Mouse (Mus musculus) midbrain, embryonic 13.5 days (tissue): Measurements from ENCODE around the gene Fam32a. TPM values are rescaled to one million over a fixed set of nuclear protein-coding genes. Genes with fewer than 3 reads are reported as not detected.

ENCODE experiments used
- ATAC-seq: fragments of 200-750 bp; cut with Nextera tagmentation; 2 replicates; pipeline ENCODE4 v1.8.0; 2017; ENCODE audit warnings: mild to moderate bottlenecking, moderate TSS enrichment, moderate library complexity
- H3K27ac ChIP-seq: fragments of 300-500 bp; sonication (generic); 2 replicates; pipeline ENCODE4 v1.5.1; 2015; ENCODE audit warnings: inconsistent platforms, mild to moderate bottlenecking, moderate library complexity
- H3K27me3 ChIP-seq: fragments of 300-500 bp; sonication (generic); 2 replicates; pipeline ENCODE4 v1.6.1; 2015; ENCODE audit warnings: mild to moderate bottlenecking, inconsistent platforms
- H3K36me3 ChIP-seq: fragments of 300-500 bp; sonication (generic); 2 replicates; pipeline ENCODE4 v1.6.1; 2015; ENCODE audit warnings: mild to moderate bottlenecking, inconsistent platforms
- H3K4me1 ChIP-seq: fragments of 300-500 bp; sonication (generic); replicated peaks from 2 replicates; pipeline ENCODE4 v1.6.1; 2015; ENCODE audit warnings: inconsistent platforms
- H3K4me2 ChIP-seq: fragments of 300-500 bp; sonication (generic); replicated peaks from 2 replicates; pipeline ENCODE4 v1.6.1; 2015; ENCODE audit warnings: moderate library complexity, mild to moderate bottlenecking, inconsistent platforms
- H3K4me3 ChIP-seq: fragments of 300-500 bp; sonication (generic); replicated peaks from 2 replicates; pipeline ENCODE4 v1.5.1; 2015; ENCODE audit warnings: mild to moderate bottlenecking, inconsistent platforms
- H3K9ac ChIP-seq: fragments of 300-500 bp; sonication (generic); replicated peaks from 2 replicates; pipeline ENCODE4 v1.6.1; 2015; ENCODE audit warnings: mild to moderate bottlenecking, inconsistent platforms
- H3K9me3 ChIP-seq: fragments of 300-500 bp; sonication (generic); 2 replicates; pipeline ENCODE4 v1.6.1; 2016; ENCODE audit warnings: mild to moderate bottlenecking, inconsistent platforms
- WGBS: fragments of 180-500 bp; shearing (Covaris S2); methylation state at CpG from one replicate; pipeline ENCODE4 v1.1.7; 2015; 5-methylcytosine and 5-hydroxymethylcytosine counted together
- polyA plus RNA-seq: library from polyadenylated mRNA; unstranded; fragments of >200 nt; fragmentation: Nextera tagmentation; extraction: Ambion mirVana; gene quantifications from 2 replicates; pipeline ENCODE4 v1.2.1, GENCODE M21; 2015

The Fam32a gene
- polyA plus RNA-seq, 1 experiment from 2014 or later, result 116 TPM

DNA sequence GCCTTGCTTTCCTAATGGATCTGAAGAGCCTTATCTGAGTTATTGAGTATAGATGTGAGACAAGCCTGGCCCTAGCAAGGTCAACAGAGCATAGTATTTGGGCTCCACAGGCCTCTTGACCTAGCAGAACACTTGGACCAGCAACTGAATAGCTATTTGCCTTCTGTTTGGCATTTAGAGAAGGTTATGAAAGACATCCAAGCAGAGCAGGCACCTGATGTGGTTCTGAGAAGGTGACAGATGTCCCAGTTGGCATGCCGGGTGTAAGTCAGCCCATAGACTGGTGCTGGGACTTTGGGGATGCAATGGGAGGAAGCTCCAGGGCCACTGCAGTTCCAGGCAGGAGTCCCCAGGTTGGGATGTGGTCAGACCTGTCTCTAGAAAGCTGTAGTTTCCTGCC, 22.7 kb downstream of the Fam32a start:
- no peak overlapping the region; the same call in 1 of the 2 replicates for H3K9ac ChIP-seq
- no peak for ATAC-seq
- H3K4me3 ChIP-seq, result 0 out of 2 replicates have a peak overlapping the region, but pooled peaks have one; percentile 4
- no peak overlapping the region for H3K27ac ChIP-seq
- no peaks in the 10 kb centered on the region for H3K27me3 ChIP-seq
- H3K36me3 ChIP-seq, result peaks cover 30% of the 10 kb centered on the region
- peaks cover 26% of the 10 kb centered on the region for H3K4me1 ChIP-seq
- no peak overlapping the region for H3K4me2 ChIP-seq
- 95% methylated on average over 1 of the region's 1 CpGs for WGBS
- H3K9me3 ChIP-seq, result no peaks in the 10 kb centered on the region

DNA sequence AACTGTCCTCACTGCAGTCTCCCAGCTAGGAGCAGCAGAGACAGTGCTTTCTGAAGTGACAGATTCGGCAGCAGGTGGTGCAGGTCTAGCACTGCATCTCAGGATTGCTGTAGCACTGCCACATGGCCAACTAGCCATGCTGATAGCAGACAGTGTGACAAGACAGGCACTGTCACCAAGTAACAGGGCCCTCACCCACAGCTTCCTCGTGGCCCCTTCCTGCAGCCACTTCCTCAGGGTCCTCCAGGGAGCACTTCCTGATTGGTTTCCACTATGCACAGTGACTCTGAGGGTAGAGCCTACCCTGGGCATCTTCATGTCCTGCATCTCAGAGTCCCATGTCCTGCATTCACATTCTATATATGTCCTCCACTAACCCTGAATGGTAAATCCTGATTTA, 25.1 kb downstream of the Fam32a start:
- Histone ChIP-seq H3K4me3 (no peak overlapping the region), H3K9ac (no peak overlapping the region), H3K27me3 (no peaks in the 10 kb centered on the region), H3K4me2 (no peak overlapping the region), H3K36me3 (peaks cover 46% of the 10 kb centered on the region), H3K4me1 (peaks cover 21% of the 10 kb centered on the region), H3K27ac (no peak overlapping the region), H3K9me3 (no peaks in the 10 kb centered on the region)
- no peak for ATAC-seq
- 94% methylated on average over 2 of the region's 2 CpGs for WGBS

DNA sequence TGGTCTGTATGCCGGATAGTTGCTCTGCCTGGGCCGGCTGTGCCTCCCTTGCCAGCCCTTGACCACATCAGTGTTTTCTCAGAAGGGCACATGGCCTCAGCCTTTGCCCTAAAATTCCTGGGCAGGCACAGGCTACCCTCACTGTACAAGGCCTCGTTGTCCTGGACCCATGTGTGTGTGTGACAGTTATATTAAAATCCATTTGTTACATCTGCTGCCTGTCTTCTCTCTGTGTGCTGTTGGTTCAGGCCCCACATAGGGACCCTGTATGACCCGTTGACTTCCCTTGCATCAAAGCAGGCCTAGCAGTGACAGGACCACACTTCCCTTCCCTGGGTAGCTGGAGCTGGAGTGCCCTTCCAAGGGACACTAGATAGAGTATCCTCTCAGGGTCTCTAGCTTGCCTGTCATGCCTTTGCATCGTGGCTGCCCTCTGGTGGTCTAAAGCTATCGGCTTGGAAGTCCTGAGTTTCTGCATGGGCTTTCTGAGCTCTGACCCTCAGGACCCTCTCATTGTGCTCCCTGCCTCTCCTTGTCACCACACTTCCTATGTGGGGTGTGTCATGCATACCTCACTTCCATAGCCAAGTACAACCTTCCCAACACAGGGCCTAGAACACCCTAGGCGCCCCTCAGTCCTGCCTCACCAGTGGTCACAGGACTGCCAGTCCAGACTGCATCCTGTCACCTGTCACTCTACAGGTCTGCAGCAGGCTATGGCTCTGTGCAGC, 37.8 kb downstream of the Fam32a start:
- Histone ChIP-seq H3K36me3 (peaks cover 44% of the 10 kb centered on the region), H3K27me3 (no peaks in the 10 kb centered on the region), H3K4me2 (no peak overlapping the region), H3K9me3 (no peaks in the 10 kb centered on the region), H3K4me3 (no peak overlapping the region), H3K4me1 (no peaks in the 10 kb centered on the region), H3K27ac (no peak overlapping the region), H3K9ac (no peak overlapping the region)
- 51% methylated on average over 7 of the region's 7 CpGs for WGBS
- peak; percentile 35; the same call in 1 of the 2 replicates for ATAC-seq

DNA sequence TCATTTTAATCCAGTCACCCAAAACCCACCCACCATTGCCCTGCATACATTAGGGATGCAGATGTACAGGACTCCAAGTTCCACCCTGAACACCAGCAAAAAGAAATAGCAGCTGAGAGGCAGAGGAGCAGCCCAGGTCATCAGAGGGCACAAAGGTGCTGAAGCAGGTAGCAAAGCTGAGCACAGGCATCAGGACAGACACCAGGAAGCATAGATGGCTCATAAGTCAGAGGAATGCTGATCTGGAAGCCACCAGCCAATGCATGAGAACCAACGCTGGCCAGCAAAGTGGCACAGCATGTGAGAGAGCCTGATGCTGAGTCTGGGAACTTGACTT, 38.3 kb downstream of the Fam32a start:
- ATAC-seq, result no peak
- 93% methylated on average over 1 of the region's 1 CpGs for WGBS
- no peak overlapping the region for H3K4me3 ChIP-seq

DNA sequence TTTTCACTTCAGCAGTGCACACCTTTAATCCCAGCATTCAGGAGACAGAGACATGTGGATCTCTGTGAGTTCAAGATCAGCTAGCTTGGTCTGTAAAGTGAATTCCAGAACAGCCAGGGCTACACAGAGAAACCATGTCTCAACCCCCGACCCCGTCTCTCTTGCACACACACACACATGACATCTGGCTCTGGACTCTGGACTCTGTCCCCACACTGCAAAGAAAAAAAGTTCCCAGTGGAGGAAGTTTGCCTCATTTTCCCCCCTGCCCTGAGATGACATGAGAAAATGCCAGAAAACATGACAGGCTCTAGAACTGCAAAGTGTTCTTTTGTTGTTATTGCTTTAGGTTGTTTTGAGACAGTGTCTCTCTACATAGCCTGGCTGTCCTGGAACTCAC, 40.3 kb downstream of the Fam32a start:
- ATAC-seq, result no peak
- H3K9me3 ChIP-seq, result no peaks in the 10 kb centered on the region
- H3K36me3 ChIP-seq, result peaks cover 18% of the 10 kb centered on the region
- H3K9ac ChIP-seq, result no peak overlapping the region
- no peaks in the 10 kb centered on the region for H3K4me1 ChIP-seq
- H3K4me2 ChIP-seq, result no peak overlapping the region
- no peak overlapping the region for H3K4me3 ChIP-seq
- H3K27me3 ChIP-seq, result no peaks in the 10 kb centered on the region
- no peak overlapping the region for H3K27ac ChIP-seq
- 74% methylated on average over 2 of the region's 2 CpGs for WGBS

More for the DNA sequence above, 38.3 kb downstream of the Fam32a start:
- Histone ChIP-seq H3K36me3 (peaks cover 38% of the 10 kb centered on the region), H3K4me2 (no peak overlapping the region), H3K9me3 (no peaks in the 10 kb centered on the region), H3K27ac (no peak overlapping the region), H3K4me1 (no peaks in the 10 kb centered on the region), H3K27me3 (no peaks in the 10 kb centered on the region), H3K9ac (no peak overlapping the region)

DNA sequence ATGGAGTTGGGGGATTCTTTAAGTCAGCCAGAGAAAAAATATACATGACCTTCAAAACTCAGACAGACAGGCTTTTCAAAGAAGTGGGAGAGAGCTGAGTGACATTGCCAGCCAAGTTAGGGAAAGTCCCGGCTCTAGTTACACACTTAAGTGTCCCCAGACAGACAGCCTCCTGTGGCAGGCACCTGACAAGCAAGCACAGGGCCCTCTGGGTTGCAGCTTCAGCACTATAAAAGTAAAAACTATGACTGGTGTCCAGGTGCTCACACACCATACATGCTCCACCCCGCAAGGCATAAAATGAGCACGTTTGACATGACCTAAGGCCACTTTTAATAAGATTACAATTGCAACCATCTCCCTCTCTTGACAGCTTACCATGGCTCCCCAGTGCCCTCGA, 41.1 kb downstream of the Fam32a start:
- 56% methylated on average over 4 of the region's 4 CpGs for WGBS
- Histone ChIP-seq H3K27ac (no peak overlapping the region), H3K27me3 (no peaks in the 10 kb centered on the region), H3K9me3 (no peaks in the 10 kb centered on the region), H3K4me3 (no peak overlapping the region), H3K9ac (no peak overlapping the region), H3K4me2 (no peak overlapping the region), H3K36me3 (peaks cover 11% of the 10 kb centered on the region), H3K4me1 (no peaks in the 10 kb centered on the region)
- 0 out of 2 replicates have a peak, but pooled peaks have one; percentile 2 for ATAC-seq

DNA sequence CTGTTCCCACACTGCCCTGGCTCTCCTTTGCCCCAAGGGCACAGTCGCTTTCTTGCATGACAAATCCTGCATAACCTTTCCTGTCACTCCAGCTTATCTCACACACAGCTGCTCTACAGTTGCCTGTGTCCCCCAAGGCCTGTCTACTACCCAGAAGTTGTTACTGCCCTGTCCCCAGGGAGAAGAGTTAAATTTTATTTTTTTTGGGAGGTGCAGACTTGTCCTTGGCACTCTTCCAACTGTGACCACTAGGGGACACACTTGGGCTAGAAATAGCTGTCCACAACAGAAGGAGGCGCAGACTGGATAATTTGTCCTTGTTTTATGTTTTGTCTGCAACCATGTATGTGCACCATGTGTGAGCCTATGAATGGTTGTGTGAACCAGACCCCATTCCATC, 41.5 kb downstream of the Fam32a start:
- no peaks in the 10 kb centered on the region for H3K27me3 ChIP-seq
- ATAC-seq, result peak; percentile 57
- no peak overlapping the region for H3K4me3 ChIP-seq
- 27% methylated on average over 2 of the region's 2 CpGs for WGBS
- no peaks in the 10 kb centered on the region for H3K9me3 ChIP-seq
- no peak overlapping the region for H3K27ac ChIP-seq
- H3K4me2 ChIP-seq, result no peak overlapping the region
- H3K9ac ChIP-seq, result no peak overlapping the region
- no peaks in the 10 kb centered on the region for H3K4me1 ChIP-seq
- peaks cover 7% of the 10 kb centered on the region for H3K36me3 ChIP-seq

DNA sequence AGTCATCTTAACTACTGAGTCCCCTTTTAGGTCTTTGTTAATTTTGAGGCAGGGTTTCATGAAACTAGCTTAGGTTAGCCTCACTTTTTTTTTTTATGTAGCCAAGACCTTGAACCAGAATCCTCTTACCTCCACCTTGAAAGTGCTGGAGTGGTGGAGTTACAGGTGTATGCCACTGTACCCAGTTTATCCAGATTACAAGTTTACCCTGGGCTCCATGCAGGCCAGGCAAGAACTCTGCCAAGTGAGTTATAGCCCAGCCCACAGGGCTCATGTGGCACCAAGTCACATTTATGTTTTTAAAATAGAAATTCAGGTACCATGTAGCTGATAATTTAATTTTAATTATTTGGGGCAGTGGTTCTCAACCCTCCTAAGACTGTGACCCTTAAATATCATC, 41.9 kb downstream of the Fam32a start:
- Histone ChIP-seq H3K4me3 (no peak overlapping the region), H3K9ac (no peak overlapping the region), H3K4me2 (no peak overlapping the region), H3K27ac (no peak overlapping the region), H3K27me3 (no peaks in the 10 kb centered on the region), H3K4me1 (no peaks in the 10 kb centered on the region), H3K36me3 (peaks cover 6% of the 10 kb centered on the region), H3K9me3 (no peaks in the 10 kb centered on the region)
- ATAC-seq, result no peak

DNA sequence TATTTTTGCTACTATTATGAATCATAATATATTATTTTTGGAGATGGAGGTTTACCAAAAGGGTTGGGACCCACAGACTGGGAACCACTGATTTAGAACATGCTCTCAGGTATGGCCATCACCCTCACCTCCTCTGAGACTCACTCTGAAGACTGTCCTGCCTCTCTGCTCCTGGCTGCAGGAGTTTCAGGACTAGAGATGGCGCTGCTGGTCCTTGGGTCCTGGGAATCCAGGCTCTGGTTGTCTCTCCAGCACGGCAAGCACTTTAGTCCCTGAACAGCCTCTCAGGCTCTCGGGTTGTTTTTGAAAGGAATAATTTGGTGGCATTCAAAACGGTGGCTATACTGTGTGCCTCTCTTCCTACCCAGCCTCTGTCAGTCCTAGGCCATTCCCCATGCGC, 42.3 kb downstream of the Fam32a start:
- 58% methylated on average over 5 of the region's 5 CpGs for WGBS
- no peak for ATAC-seq
- no peak overlapping the region for H3K9ac ChIP-seq
- H3K4me2 ChIP-seq, result no peak overlapping the region
- no peak overlapping the region for H3K27ac ChIP-seq
- peaks cover 3% of the 10 kb centered on the region for H3K36me3 ChIP-seq
- H3K4me1 ChIP-seq, result no peaks in the 10 kb centered on the region
- no peaks in the 10 kb centered on the region for H3K9me3 ChIP-seq
- no peaks in the 10 kb centered on the region for H3K27me3 ChIP-seq
- H3K4me3 ChIP-seq, result no peak overlapping the region

DNA sequence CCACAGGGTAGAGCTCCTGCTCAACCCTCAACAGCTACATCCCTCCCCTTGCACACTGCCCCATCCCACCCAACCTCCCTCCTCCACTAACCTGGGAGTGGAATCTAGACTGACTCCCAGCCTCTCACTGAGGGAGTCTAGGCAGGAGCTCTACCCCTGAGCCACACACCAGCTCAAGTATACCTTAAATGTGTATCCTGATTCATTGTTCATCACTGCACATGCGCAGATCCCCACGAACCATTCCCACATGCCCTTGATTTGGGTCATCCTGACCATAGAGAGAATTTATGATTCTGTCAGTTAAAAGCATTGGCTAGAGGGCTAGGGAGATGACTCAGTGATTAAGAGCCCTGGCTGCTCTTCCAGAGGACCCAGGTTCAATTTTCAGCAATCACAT, 43.2 kb downstream of the Fam32a start:
- no peak overlapping the region for H3K4me2 ChIP-seq
- 89% methylated on average over 2 of the region's 2 CpGs for WGBS
- ATAC-seq, result no peak

DNA sequence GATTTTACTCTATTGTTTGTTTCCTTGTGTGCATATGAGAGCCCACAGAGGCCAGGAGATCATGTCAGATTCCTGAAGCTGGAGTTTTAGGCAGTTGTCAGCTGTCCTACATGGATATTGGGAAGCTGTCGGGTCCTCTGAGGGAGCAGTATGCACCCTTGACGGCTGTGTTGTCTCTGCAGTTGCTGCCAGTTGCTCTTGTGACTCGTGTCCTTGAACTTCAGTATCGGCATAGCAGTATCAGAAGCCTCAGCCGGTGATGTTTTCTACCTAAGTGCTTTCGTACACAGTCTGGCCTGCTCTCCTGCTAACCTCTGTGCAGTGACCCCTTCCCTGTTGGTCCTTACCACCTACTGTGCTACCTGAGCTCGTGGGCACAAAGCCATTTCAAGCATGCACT, 43.9 kb downstream of the Fam32a start:
- Histone ChIP-seq H3K36me3 (no peaks in the 10 kb centered on the region), H3K9me3 (no peaks in the 10 kb centered on the region), H3K4me2 (no peak overlapping the region), H3K4me1 (no peaks in the 10 kb centered on the region), H3K4me3 (no peak overlapping the region), H3K27me3 (no peaks in the 10 kb centered on the region), H3K27ac (no peak overlapping the region), H3K9ac (no peak overlapping the region)
- no peak for ATAC-seq
- 73% methylated on average over 7 of the region's 7 CpGs for WGBS

More for the DNA sequence above, 43.2 kb downstream of the Fam32a start:
- H3K9me3 ChIP-seq, result no peaks in the 10 kb centered on the region
- H3K36me3 ChIP-seq, result no peaks in the 10 kb centered on the region
- no peak overlapping the region for H3K4me3 ChIP-seq
- H3K27ac ChIP-seq, result no peak overlapping the region
- H3K27me3 ChIP-seq, result no peaks in the 10 kb centered on the region
- no peaks in the 10 kb centered on the region for H3K4me1 ChIP-seq
- H3K9ac ChIP-seq, result no peak overlapping the region

DNA sequence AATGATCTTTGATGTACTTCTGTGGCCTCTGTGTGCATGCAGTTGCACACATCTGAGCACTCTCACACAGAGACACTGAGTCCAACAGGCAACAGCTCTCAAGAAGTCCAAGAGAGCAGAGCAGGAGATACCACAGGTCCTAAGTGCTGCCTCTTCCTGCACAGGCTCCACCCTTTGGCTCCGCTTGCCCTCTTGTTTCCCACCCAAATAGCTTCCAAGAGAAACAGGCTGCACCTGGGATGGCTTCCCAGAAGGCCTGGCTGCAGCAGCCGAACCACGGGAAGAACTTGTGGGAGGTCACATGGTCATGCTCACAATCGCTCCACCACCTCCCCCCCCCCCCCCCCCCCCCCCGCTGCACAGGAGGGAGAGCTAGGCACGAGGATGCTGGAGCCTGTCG, 45.8 kb downstream of the Fam32a start:
- ATAC-seq, result no peak
- H3K27me3 ChIP-seq, result no peaks in the 10 kb centered on the region
- H3K27ac ChIP-seq, result no peak overlapping the region
- no peaks in the 10 kb centered on the region for H3K9me3 ChIP-seq
- H3K4me2 ChIP-seq, result no peak overlapping the region
- 71% methylated on average over 5 of the region's 7 CpGs for WGBS
- no peaks in the 10 kb centered on the region for H3K36me3 ChIP-seq
- no peaks in the 10 kb centered on the region for H3K4me1 ChIP-seq
- H3K4me3 ChIP-seq, result no peak overlapping the region
- no peak overlapping the region for H3K9ac ChIP-seq

DNA sequence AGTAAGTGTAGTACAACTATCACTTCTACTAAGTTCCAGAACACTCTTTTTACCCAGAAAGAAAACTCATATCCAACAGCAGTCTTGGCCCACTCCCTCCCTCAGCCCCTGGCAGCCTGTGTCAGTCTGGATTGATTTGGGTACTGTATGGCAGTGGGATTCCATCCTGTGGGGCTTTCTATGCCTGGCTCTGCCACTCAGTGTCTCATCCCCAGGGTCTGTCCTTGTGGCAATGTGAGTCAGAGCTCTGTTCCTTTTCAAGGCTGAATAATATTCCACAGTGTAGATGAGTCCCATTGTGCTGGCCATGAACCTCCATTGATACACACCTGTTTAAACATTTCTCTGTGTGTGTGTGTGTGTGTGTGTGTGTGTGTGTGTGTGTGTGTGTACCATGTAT, 47.1 kb downstream of the Fam32a start:
- Histone ChIP-seq H3K9me3 (no peaks in the 10 kb centered on the region), H3K4me2 (no peak overlapping the region), H3K36me3 (no peaks in the 10 kb centered on the region), H3K4me1 (no peaks in the 10 kb centered on the region), H3K27me3 (no peaks in the 10 kb centered on the region), H3K27ac (no peak overlapping the region), H3K9ac (no peak overlapping the region), H3K4me3 (no peak overlapping the region)
- ATAC-seq, result no peak
